Mouse (Mus musculus) spleen, adult 2 months (tissue): ENCODE results near the gene Bsg.
A peak's percentile ranks its signal among the peaks of the same experiment; 100 is the strongest.

ENCODE experiments used
- CTCF ChIP-seq: fragments of 200-500 bp; IDR thresholded peaks from 2 replicates; pipeline ENCODE4 v1.5.1; 2011; ENCODE audit warnings: mild to moderate bottlenecking, inconsistent platforms; ENCODE audit not compliant: insufficient read depth, insufficient read length, insufficient replicate concordance; ENCODE audit errors: extremely low read depth
- POLR2A ChIP-seq: fragments of 200-500 bp; IDR thresholded peaks from 2 replicates; pipeline ENCODE4 v1.6.1; 2011; ENCODE audit warnings: low read depth, low read length, inconsistent platforms

- TF ChIP-seq POLR2A (no peak), CTCF (peak; percentile 4; the same call in 1 of the 2 replicates)
Observed at GRCm38 (mm10) chr10:79712029-79712428, 7.7 kb downstream of the Bsg start.
